Mouse (Mus musculus): Measurements from ENCODE around the gene Foxn2. TPM values are rescaled to one million over a fixed set of nuclear protein-coding genes. Genes with fewer than 3 reads are reported as not detected.

Foxn2 gene
- polyA plus RNA-seq, 1 experiment: 2.7 TPM

GRCm38 (mm10) chr17:88484951-88485350 is 44.4 kb downstream of the Foxn2 start:
- DNase-seq (ENCODE audit: low read depth, low spot score): no peak
- WGBS: 97% methylated on average over 1 of the region's 1 CpGs

GRCm38 (mm10) chr17:88490546-88490945 is 50.0 kb downstream of the Foxn2 start:
- 85% methylated on average over 10 of the region's 10 CpGs for WGBS
- DNase-seq (ENCODE audit: low read depth, low spot score): no peak

- 95% methylated on average over 13 of the region's 13 CpGs for WGBS
- no peak for DNase-seq (ENCODE audit: low read depth, low spot score)
Observed at GRCm38 (mm10) chr17:88491366-88492106, 51.0 kb downstream of the Foxn2 start.

GRCm38 (mm10) chr17:88492107-88492460 is 51.6 kb downstream of the Foxn2 start:
- WGBS: 93% methylated on average over 5 of the region's 5 CpGs
- DNase-seq (ENCODE audit: low read depth, low spot score): no peak

- no peak for DNase-seq (ENCODE audit: low read depth, low spot score)
- 89% methylated on average over 9 of the region's 9 CpGs for WGBS
Observed at GRCm38 (mm10) chr17:88493551-88493950, 53.0 kb downstream of the Foxn2 start.

- no peak for DNase-seq (ENCODE audit: low read depth, low spot score)
Observed at GRCm38 (mm10) chr17:88494121-88494771, 53.7 kb downstream of the Foxn2 start.

GRCm38 (mm10) chr17:88494772-88495132 is 54.2 kb downstream of the Foxn2 start:
- WGBS: 85% methylated on average over 10 of the region's 10 CpGs

More at GRCm38 (mm10) chr17:88494121-88494771, 53.7 kb downstream of the Foxn2 start:
- 79% methylated on average over 14 of the region's 14 CpGs for WGBS

GRCm38 (mm10) chr17:88498090-88498682 is 57.7 kb downstream of the Foxn2 start:
- no peak for DNase-seq (ENCODE audit: low read depth, low spot score)
- 89% methylated on average over 5 of the region's 5 CpGs for WGBS

More at GRCm38 (mm10) chr17:88494772-88495132, 54.2 kb downstream of the Foxn2 start:
- no peak for DNase-seq (ENCODE audit: low read depth, low spot score)

- WGBS: 90% methylated on average over 13 of the region's 13 CpGs
- no peak for DNase-seq (ENCODE audit: low read depth, low spot score)
Observed at GRCm38 (mm10) chr17:88504056-88504455, 63.5 kb downstream of the Foxn2 start.

GRCm38 (mm10) chr17:88505275-88505723 is 64.8 kb downstream of the Foxn2 start:
- WGBS: 69% methylated on average over 10 of the region's 10 CpGs
- DNase-seq (ENCODE audit: low read depth, low spot score): no peak

- 91% methylated on average over 15 of the region's 15 CpGs for WGBS
- no peak for DNase-seq (ENCODE audit: low read depth, low spot score)
Observed at GRCm38 (mm10) chr17:88505941-88506340, 65.4 kb downstream of the Foxn2 start.

GRCm38 (mm10) chr17:88507376-88507775 is 66.9 kb downstream of the Foxn2 start:
- DNase-seq (ENCODE audit: low read depth, low spot score): no peak
- WGBS: 89% methylated on average over 10 of the region's 10 CpGs

- 17% methylated on average over 12 of the region's 12 CpGs for WGBS
- no peak for DNase-seq (ENCODE audit: low read depth, low spot score)
Observed at GRCm38 (mm10) chr17:88508846-88509508, 68.5 kb downstream of the Foxn2 start.

GRCm38 (mm10) chr17:88509999-88510398 is 69.5 kb downstream of the Foxn2 start:
- WGBS: 77% methylated on average over 3 of the region's 3 CpGs
- no peak for DNase-seq (ENCODE audit: low read depth, low spot score)

GRCm38 (mm10) chr17:88511095-88511551 is 70.6 kb downstream of the Foxn2 start:
- 14% methylated on average over 10 of the region's 10 CpGs for WGBS
- peak; percentile 65 for DNase-seq (ENCODE audit: low read depth, low spot score)

GRCm38 (mm10) chr17:88516477-88516876 is 76.0 kb downstream of the Foxn2 start:
- 76% methylated on average over 7 of the region's 7 CpGs for WGBS
- no peak for DNase-seq (ENCODE audit: low read depth, low spot score)

GRCm38 (mm10) chr17:88527781-88528180 is 87.3 kb downstream of the Foxn2 start:
- 0% methylated on average over 2 of the region's 2 CpGs for WGBS
- no peak for DNase-seq (ENCODE audit: low read depth, low spot score)

- DNase-seq (ENCODE audit: low read depth, low spot score): no peak
- WGBS: 6% methylated on average over 43 of the region's 49 CpGs
Observed at GRCm38 (mm10) chr17:88529519-88530235, 89.2 kb downstream of the Foxn2 start, which contains the start of gene Ppp1r21. Gene Ppp1r21 (plus strand): TSS chr17:88530118.

GRCm38 (mm10) chr17:88530236-88530619 is 89.7 kb downstream of the Foxn2 start:
- under 1% methylated on average over 13 of the region's 14 CpGs for WGBS
- DNase-seq (ENCODE audit: low read depth, low spot score): no peak
